Mouse (Mus musculus): ENCODE measurements around the gene Ccdc84. TPM values are rescaled to one million over a fixed set of nuclear protein-coding genes. Genes with fewer than 3 reads are reported as not detected.
"Not testable (repeated sequence)": the region's sequence is repeated elsewhere in the genome, so short reads cannot be mapped to it uniquely, and the experiment has no call there.

Gene Ccdc84
- polyA plus RNA-seq, 1 experiment from 2014 or later = 32.3 TPM

- H3K36me3 ChIP-seq (ENCODE audit: control insufficient read depth, insufficient read depth, low read length) = peaks cover 42% of the 10 kb centered on the region
- no peak overlapping the region for H3K4me2 ChIP-seq (ENCODE audit: low read length)
- no peak overlapping the region for H3K9ac ChIP-seq (ENCODE audit: low read depth, low read length)
- no peaks in the 10 kb centered on the region for H3K27me3 ChIP-seq (replicated peaks; ENCODE audit: control insufficient read depth, insufficient read depth, low read length)
- no peak overlapping the region for H3K4me3 ChIP-seq (ENCODE audit: low read length)
- peaks cover 6% of the 10 kb centered on the region for H3K4me1 ChIP-seq (ENCODE audit: control insufficient read depth, insufficient read depth, low read depth, low read length)
- H3K27ac ChIP-seq (ENCODE audit: low read depth, low read length) = no peak overlapping the region
- no peaks in the 10 kb centered on the region for H3K9me3 ChIP-seq (ENCODE audit: control insufficient read depth, low read length)
- WGBS = 75% methylated on average over 1 of the region's 1 CpGs
- ATAC-seq = no peak
Observed at GRCm38 (mm10) chr9:44411601-44412130, 6.7 kb downstream of the Ccdc84 start.

- Histone ChIP-seq H3K4me1 (ENCODE audit: control insufficient read depth, insufficient read depth, low read depth, low read length) (peaks cover 11% of the 10 kb centered on the region), H3K4me2 (ENCODE audit: low read length) (no peak overlapping the region), H3K27me3 (replicated peaks; ENCODE audit: control insufficient read depth, insufficient read depth, low read length) (no peaks in the 10 kb centered on the region), H3K4me3 (ENCODE audit: low read length) (no peak overlapping the region), H3K27ac (ENCODE audit: low read depth, low read length) (no peak overlapping the region), H3K36me3 (ENCODE audit: control insufficient read depth, insufficient read depth, low read length) (peaks cover 42% of the 10 kb centered on the region), H3K9me3 (ENCODE audit: control insufficient read depth, low read length) (no peaks in the 10 kb centered on the region), H3K9ac (ENCODE audit: low read depth, low read length) (no peak overlapping the region)
- ATAC-seq = no peak
- WGBS = 81% methylated on average over 2 of the region's 2 CpGs
Observed at GRCm38 (mm10) chr9:44410647-44411336, 7.6 kb downstream of the Ccdc84 start.

GRCm38 (mm10) chr9:44408693-44409092 lies 9.7 kb downstream of the Ccdc84 start:
- not testable (repeated sequence) for H3K9me3 ChIP-seq (ENCODE audit: control insufficient read depth, low read length); H3K27ac ChIP-seq (ENCODE audit: low read depth, low read length); ATAC-seq; H3K9ac ChIP-seq (ENCODE audit: low read depth, low read length); H3K27me3 ChIP-seq (replicated peaks; ENCODE audit: control insufficient read depth, insufficient read depth, low read length)
- Histone ChIP-seq H3K4me2 (ENCODE audit: low read length) (peak overlapping the region; percentile 78), H3K36me3 (ENCODE audit: control insufficient read depth, insufficient read depth, low read length) (peaks cover 48% of the 10 kb centered on the region), H3K4me1 (ENCODE audit: control insufficient read depth, insufficient read depth, low read depth, low read length) (peaks cover 15% of the 10 kb centered on the region), H3K4me3 (ENCODE audit: low read length) (peak overlapping the region; percentile 55)
- WGBS = 86% methylated on average over 9 of the region's 9 CpGs

DNA sequence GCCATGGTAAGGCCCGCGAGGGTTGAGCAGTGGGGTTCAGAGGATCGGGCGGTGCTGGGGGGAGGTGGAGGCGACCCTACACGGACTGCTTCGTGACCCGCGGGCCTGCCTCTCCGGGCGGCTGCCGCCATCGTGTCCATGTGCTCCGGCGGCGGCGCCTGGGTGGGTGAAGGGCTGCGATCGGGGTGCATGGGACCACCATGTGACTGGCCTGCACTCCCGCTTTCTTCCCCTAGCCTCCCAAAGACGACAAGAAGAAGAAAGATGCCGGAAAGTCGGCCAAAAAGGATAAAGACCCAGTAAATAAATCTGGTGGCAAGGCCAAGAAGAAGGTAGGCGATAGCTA lies 10.6 kb downstream of the Ccdc84 start:
- H3K4me3 ChIP-seq (ENCODE audit: low read length) = peak overlapping the region; percentile 55
- peaks cover 46% of the 10 kb centered on the region for H3K36me3 ChIP-seq (ENCODE audit: control insufficient read depth, insufficient read depth, low read length)
- 1% methylated on average over 24 of the region's 24 CpGs for WGBS
- peak; percentile 49; the same call in 1 of the 2 replicates for ATAC-seq
- H3K9ac ChIP-seq (ENCODE audit: low read depth, low read length) = peak overlapping the region; percentile 73
- peak overlapping the region; percentile 78 for H3K4me2 ChIP-seq (ENCODE audit: low read length)
- H3K4me1 ChIP-seq (ENCODE audit: control insufficient read depth, insufficient read depth, low read depth, low read length) = peaks cover 15% of the 10 kb centered on the region
- H3K27ac ChIP-seq (ENCODE audit: low read depth, low read length) = peak overlapping the region; percentile 98
- H3K27me3 ChIP-seq (replicated peaks; ENCODE audit: control insufficient read depth, insufficient read depth, low read length) = no peaks in the 10 kb centered on the region
- H3K9me3 ChIP-seq (ENCODE audit: control insufficient read depth, low read length) = no peaks in the 10 kb centered on the region

DNA sequence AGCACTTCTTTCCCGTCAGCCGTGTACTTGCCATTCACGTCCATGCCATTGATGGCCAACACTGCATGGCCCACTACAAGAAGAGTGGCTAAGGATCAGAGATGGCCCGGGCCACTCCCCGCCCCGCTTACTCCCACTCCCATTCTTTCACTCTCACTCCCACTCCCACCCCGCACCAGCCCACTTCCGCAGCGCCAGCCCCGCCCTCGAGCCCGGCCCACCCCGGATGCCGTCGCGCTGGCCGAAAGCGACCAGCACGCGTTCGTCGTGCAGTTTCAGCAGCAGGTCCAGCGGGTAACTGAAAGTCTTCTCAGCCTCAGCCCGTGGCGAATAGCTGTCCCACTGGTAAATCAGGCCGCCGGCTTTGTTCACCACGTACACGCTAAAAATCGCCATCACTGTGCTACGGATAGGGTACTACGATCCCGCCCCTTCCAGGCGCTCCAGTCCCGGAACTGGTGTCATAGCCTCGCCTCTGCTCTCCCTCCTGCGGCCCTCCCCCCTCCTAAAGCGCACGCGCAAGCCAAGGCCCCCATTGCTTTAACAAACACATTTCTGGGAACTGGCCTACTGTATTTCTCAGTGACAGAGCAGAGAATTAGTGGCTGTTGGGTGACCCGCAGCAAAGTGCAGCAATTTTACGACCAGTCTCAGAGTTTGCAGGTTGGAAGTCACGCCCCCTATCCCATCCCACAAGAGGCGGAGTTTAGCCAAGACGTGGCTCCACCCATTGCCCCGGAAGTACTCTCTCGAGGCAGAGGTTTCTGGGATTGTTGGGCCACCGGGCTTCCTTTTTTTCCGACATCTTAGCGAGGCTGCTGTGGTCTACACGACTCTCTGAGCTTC lies 11.2 kb downstream of the Ccdc84 start, which contains the start of the genes Rps25 and Trappc4:
Rps25 (plus strand) TSS at position 234 of the 846 bp plus-strand sequence.
Trappc4 (minus strand) TSS at position 695 of the 846 bp plus-strand sequence.
- ATAC-seq = peak; percentile 98
- peak within 1 kb of the TSS; percentile 55 for H3K4me3 ChIP-seq (ENCODE audit: low read length)
- under 1% methylated on average over 49 of the region's 51 CpGs for WGBS
- peak within 1 kb of the TSS; percentile 78 for H3K4me2 ChIP-seq (ENCODE audit: low read length)
- no peaks in the 10 kb centered on the region for H3K27me3 ChIP-seq (replicated peaks; ENCODE audit: control insufficient read depth, insufficient read depth, low read length)
- peaks cover 15% of the 10 kb centered on the region for H3K4me1 ChIP-seq (ENCODE audit: control insufficient read depth, insufficient read depth, low read depth, low read length)
- H3K27ac ChIP-seq (ENCODE audit: low read depth, low read length) = peak within 1 kb of the TSS; percentile 98
- H3K36me3 ChIP-seq (ENCODE audit: control insufficient read depth, insufficient read depth, low read length) = peaks cover 45% of the 10 kb centered on the region
- H3K9me3 ChIP-seq (ENCODE audit: control insufficient read depth, low read length) = no peaks in the 10 kb centered on the region
- peak within 1 kb of the TSS; percentile 77 for H3K9ac ChIP-seq (ENCODE audit: low read depth, low read length)

- Histone ChIP-seq H3K36me3 (ENCODE audit: control insufficient read depth, insufficient read depth, low read length) (peaks cover 41% of the 10 kb centered on the region), H3K27ac (ENCODE audit: low read depth, low read length) (no peak overlapping the region), H3K4me3 (ENCODE audit: low read length) (no peak overlapping the region), H3K9ac (ENCODE audit: low read depth, low read length) (no peak overlapping the region), H3K4me2 (ENCODE audit: low read length) (no peak overlapping the region), H3K9me3 (ENCODE audit: control insufficient read depth, low read length) (no peaks in the 10 kb centered on the region), H3K4me1 (ENCODE audit: control insufficient read depth, insufficient read depth, low read depth, low read length) (peaks cover 15% of the 10 kb centered on the region), H3K27me3 (replicated peaks; ENCODE audit: control insufficient read depth, insufficient read depth, low read length) (no peaks in the 10 kb centered on the region)
- no peak for ATAC-seq
- WGBS = 90% methylated on average over 3 of the region's 3 CpGs
Observed at GRCm38 (mm10) chr9:44405011-44405410, 13.4 kb downstream of the Ccdc84 start.

- ATAC-seq = no peak
- H3K4me1 ChIP-seq (ENCODE audit: control insufficient read depth, insufficient read depth, low read depth, low read length) = peaks cover 26% of the 10 kb centered on the region
Observed at GRCm38 (mm10) chr9:44401081-44401480, 17.3 kb downstream of the Ccdc84 start.

GRCm38 (mm10) chr9:44399795-44400114 lies 18.6 kb downstream of the Ccdc84 start:
- peaks cover 30% of the 10 kb centered on the region for H3K36me3 ChIP-seq (ENCODE audit: control insufficient read depth, insufficient read depth, low read length)

More at GRCm38 (mm10) chr9:44401081-44401480, 17.3 kb downstream of the Ccdc84 start:
- 81% methylated on average over 4 of the region's 4 CpGs for WGBS
- H3K27me3 ChIP-seq (replicated peaks; ENCODE audit: control insufficient read depth, insufficient read depth, low read length) = no peaks in the 10 kb centered on the region
- no peak overlapping the region for H3K4me3 ChIP-seq (ENCODE audit: low read length)
- no peak overlapping the region for H3K9ac ChIP-seq (ENCODE audit: low read depth, low read length)
- peaks cover 33% of the 10 kb centered on the region for H3K36me3 ChIP-seq (ENCODE audit: control insufficient read depth, insufficient read depth, low read length)
- no peak overlapping the region for H3K4me2 ChIP-seq (ENCODE audit: low read length)
- no peaks in the 10 kb centered on the region for H3K9me3 ChIP-seq (ENCODE audit: control insufficient read depth, low read length)
- no peak overlapping the region for H3K27ac ChIP-seq (ENCODE audit: low read depth, low read length)

More at GRCm38 (mm10) chr9:44399795-44400114, 18.6 kb downstream of the Ccdc84 start:
- Histone ChIP-seq H3K9me3 (ENCODE audit: control insufficient read depth, low read length) (no peaks in the 10 kb centered on the region), H3K27me3 (replicated peaks; ENCODE audit: control insufficient read depth, insufficient read depth, low read length) (no peaks in the 10 kb centered on the region), H3K27ac (ENCODE audit: low read depth, low read length) (no peak overlapping the region), H3K9ac (ENCODE audit: low read depth, low read length) (no peak overlapping the region), H3K4me3 (ENCODE audit: low read length) (no peak overlapping the region), H3K4me1 (ENCODE audit: control insufficient read depth, insufficient read depth, low read depth, low read length) (peaks cover 19% of the 10 kb centered on the region), H3K4me2 (ENCODE audit: low read length) (peak overlapping the region; percentile 9; the same call in 1 of the 2 replicates)
- ATAC-seq = no peak
- 85% methylated on average over 6 of the region's 6 CpGs for WGBS
